Mouse (Mus musculus) layer of hippocampus, postnatal 14 days (tissue): ENCODE data around the gene Adamts5. TPM values are rescaled to one million over a fixed set of nuclear protein-coding genes. Genes with fewer than 3 reads are reported as not detected.

Source experiments
- DNase-seq, 2 experiments: peaks; one replicate each; pipeline ENCODE4 v3.0.0; 2021 to 2022; ENCODE audit warnings: low spot score in 2 of 2, mixed read lengths in 1 of 2
- long read RNA-seq, 2 experiments: library from polyadenylated mRNA; stranded (forward); transcript quantifications; one replicate each; pipeline ENCODE4 v2.0.0; 2021
- total RNA-seq, 2 experiments: library from RNA; stranded (reverse); gene quantifications; 2 replicates each; pipeline ENCODE4 v1.2.3; 2021

The Adamts5 gene
- total RNA-seq = 1 to 10 TPM; 1.2 to 1.6 TPM
- long read RNA-seq, experiment 1, full-length matches to known transcripts = 4 of 5 reads
- long read RNA-seq, experiment 1, partial matches to known transcripts = 1 of 5 reads
- long read RNA-seq, experiment 1, other reads (novel, unspliced or antisense) = 0 of 5 reads
- long read RNA-seq, experiment 2, full-length matches to known transcripts = 3 of 3 reads
- long read RNA-seq, experiment 2, partial matches to known transcripts = 0 of 3 reads
- long read RNA-seq, experiment 2, other reads (novel, unspliced or antisense) = 0 of 3 reads

DNA sequence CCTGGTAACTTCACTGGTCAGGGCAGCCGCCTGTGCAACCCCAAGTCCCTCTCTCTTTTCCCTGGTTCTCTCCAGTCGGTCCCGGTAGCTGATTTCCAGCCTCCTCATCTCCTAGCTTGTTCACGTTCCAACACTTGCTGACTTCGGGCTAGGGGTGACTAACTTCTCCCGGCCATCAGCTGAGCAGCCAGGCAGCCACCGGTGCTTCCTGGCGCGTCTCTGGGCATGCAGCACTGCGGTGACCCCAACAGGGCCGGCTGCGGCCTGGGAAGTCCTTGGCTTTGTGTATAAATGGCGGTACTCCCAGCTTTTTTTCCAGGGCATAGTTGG, at the start of gene Adamts5:
Gene Adamts5 (minus strand): TSS at position 248 of the 330 bp plus-strand sequence.
- no peak for DNase-seq

DNA sequence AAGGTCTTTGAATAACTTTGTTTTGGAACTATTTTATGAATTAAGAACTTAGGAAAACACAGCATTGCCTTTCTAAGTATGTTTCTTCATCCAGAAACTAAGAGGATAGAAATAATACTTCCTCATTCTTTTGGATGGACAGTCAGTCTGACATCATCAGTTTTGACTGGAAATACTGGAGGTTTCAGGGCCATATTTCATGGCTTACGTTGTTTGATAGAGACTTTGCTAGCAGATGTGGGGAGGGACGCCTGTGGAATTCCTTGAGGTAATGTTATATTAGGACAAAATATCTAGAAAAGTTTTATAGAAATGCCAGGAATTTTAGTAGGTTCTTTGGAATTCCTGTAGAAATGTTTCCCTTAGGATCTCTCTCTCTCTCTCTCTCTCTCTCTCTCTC, 48.7 kb upstream of the Adamts5 start:
- no peak for DNase-seq

DNA sequence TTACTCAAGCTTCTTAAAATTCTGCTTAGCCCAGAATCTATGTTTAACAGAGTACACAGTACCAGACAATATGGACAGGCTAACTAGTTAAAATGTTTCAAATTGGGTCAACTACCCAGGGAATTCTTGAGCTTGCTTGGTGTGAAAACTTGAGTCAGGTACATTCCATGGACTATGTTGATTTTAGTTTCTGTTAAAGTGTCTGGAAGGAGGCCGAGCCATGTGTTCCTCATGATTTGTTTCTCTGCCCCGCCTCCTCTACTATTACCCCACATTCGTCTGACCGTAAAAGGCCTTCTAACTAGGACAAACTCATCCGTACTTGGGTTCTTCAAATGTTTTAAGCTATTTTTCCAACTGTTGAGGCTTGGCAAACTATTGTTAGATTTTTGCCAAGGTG, 24.4 kb upstream of the Adamts5 start:
- no peak for DNase-seq

DNA sequence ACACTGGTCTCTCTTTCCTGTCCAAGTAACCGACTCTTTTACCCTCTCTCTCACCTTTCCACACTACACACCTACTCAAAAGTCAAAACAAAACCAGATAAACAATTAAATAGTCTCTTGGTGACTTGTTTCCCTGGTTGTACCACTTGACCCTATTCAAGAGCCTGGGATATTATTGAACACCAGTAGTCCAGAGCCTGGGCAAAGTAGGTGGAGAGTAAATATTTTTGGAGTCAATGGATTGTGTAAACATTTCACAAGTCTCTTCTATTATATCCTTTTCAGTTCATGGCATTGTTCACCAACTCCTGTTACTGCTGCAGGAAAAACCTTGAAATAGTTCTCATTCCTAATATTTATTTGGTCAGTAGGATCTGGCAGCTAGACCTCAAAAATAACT, 20.8 kb upstream of the Adamts5 start:
- DNase-seq = no peak

DNA sequence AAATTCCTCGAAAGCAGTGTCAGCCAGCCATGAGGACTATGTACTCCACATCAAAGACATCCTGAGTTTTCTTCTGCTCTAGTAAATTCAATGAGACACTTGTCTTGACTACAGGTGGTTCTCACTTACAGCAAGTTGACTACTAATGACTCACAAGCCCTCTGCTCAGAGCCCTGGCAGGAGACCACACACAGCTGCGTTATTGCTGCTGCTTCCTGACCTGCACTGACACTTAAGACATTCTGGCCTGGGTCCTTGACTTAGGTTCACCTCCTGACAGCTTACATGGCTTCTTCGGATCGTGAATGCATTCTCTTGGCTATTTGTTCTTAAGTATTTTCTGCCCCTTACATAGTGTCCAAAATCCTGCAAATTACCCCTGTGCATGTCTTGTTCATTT, 18.5 kb upstream of the Adamts5 start:
- no peak for DNase-seq

DNA sequence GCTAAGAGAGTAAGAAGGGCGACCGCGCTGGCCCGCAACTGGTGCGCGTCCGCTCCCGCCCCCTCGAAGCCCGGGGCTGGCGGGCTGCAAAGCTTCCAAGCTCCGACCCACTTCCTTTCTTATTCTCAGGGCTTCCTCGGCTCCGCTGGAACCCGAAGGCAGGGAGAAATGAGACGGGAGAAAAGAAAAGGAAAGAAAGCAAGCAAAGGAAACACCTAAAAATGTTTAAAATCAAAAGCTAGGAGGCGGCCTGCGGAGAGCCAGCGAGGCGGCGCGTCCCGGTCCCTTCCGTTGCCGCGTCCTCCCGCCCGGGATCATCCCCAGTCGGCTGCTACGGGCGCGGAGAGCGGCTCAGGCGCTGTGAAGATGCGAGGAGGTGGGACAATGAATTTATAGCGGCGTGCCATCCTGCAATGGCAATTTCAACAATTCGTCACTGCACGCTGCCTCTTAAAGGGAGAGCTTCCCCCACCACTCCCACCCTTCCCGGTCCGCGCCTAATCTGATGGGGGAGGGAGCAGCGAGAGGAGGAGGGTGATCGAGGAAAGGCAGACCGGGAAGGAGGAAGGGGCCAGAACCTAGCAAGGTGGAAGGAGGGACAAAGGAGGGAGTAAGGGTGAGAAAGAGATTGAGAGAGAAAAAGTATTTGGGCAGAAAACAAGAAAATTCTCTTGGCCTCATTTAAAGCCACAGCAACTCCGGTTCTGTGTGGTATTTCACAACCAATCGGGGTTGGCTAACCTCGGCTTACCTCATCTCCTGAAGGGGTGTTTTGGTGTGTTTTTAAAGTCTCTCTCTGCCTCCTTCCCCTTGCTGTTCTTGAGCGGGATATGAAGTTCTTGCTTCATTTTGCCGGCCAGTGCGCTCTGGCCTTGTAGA, 687 bp downstream of the Adamts5 start:
- DNase-seq = peak; percentile 16 to 39

DNA sequence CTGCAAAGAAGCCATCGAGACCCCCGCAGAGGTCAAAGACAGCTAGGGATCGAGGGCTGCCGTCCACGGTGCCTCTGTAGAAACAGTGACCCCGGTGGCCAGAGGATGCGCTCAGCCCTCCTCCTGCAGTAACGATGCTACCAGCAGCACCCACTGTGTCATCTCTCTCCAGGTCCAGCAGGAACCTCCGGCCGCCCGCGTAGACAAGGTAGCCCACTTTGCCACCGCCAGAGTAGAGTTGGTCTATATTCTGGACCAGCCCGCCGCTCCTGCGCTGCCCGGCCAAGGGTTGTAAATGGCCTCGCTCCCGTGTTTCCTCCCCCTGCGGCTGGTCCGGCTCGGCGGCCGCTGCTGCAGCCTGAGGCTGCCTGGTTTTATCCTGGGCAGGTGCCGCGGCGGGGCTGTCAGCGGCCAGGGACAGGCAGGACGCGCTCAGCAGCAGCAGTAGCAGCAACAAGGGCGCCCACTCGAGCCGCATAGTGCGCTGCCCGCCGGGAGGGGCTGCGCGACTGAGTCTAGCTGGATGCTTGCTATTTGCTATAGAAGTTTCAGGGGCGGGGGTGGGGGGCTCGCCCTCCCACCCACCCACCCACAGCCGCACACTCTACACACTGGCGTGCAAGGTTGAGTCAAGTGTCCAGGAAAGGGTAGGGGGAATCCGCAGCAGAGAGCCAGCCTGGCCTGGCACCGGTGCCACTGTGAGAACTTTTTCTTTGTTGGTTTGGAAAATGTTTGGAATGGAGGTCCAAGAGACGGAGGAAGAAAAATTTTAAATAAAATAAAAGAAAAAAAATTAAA, 1.6 kb downstream of the Adamts5 start:
- DNase-seq = peak in 1 of 2 experiments; percentile 5

DNA sequence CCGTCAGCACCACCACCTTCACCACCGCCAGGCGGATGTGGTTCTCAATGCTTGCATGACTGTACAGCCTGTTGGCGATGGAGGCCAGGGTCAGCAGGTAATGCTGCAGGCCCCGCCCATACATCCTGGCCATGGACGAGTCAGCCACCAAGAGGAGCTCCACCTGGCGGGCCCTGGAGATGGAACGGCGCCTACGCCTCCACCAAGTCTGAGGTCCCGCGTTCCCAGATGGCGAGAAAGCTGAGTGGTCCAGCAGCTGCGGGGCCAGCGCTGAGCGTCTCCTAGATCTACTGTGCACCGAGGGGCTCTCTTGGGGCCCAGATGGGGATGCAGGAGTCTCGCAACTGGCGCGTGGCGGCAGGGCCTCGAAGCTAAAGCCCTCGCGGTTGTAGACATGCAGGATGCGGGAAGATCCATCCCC, 2.3 kb downstream of the Adamts5 start:
- no peak for DNase-seq

DNA sequence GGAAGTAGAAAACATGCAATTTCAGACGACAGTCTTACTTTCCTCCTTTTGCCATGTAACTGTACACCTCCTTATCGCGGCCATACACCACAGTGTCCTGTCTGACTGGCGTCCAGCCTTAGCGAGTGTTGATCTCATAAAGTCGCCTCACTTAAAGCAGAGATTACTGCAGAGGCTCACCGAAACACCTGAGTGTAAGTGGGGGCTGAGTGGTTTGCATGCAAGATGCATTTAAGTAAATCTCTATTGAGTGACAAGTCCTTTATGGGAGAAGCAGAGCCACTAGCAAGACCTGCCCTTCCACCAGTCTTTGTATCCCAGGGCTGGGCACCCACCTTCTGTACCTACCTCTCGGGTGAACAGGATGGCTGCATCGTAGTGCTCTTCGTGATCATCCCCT, 2.8 kb downstream of the Adamts5 start:
- no peak for DNase-seq

DNA sequence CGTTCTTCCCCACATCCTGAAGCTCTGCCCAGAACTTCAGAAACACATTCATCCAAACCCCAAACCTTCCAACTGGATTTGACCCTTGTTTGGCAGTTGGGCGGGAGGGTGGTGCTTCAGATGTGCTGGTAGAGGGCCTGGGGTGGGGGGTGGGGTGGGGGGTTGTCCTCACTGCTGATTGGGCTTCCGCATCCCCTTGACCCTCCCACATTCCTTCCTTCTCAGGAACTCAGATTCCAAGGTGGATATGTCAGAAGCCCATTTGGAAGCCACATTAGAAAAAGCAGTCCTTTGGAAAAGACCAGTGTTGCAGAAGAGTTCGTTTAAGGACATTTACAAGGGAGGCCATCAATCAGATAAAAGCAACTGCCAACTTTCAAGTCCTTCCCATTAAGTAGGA, 3.2 kb downstream of the Adamts5 start:
- DNase-seq = no peak

DNA sequence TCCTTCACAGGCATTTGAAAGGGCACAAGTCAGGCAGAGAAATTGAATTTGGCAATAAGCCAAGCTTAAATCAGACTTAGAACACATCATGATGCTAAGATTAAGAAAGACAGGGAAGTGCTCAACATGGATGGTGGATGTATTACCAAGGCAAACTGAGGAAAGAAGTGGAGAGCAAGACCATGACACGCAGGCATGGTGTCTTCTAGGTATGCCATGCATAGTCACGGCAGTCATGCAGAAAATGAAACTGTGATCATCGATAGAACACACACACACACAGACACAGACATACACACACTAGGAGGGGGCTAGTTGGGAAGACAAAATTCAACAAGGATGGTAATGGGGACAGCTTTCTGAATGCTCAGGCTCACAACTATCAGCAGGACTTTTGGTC, 3.8 kb downstream of the Adamts5 start:
- DNase-seq = no peak

DNA sequence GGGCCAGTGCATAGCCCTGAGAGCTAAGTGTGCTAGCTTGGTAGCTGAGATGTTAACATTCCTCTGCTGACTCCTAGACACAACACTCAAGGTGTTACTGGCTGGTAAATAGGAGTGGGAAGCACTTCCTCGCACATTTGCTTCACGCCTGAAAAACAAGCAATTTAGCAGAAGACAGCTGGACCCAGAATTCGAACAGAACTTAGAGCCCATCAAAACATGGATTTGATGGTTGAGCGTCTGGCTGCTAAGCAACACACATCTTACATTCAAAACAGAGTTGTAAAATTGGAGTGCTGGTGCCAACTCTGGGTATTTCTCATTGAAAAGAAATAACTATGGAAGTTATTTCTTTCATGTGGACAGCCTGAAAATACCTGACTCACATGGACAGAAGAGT, 5.7 kb downstream of the Adamts5 start:
- DNase-seq = peak; percentile 38 to 68

DNA sequence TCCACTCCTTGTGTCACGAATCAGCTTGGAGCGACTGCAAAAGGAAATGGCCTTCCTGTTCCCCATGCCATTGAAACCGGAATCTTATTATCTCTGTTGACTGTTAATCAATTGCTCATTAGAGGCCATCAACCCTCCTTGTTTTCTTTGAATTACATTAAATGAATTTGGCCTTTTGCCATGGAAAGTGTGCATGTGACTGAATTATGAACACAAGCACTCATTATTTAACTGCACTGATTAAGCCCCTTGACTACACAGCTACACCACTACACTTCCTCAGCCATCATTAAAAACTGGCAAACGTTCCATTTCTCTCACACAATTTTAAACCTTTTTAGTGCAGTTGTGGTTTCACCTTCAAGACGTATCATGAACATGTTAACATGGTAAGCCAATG, 11.8 kb downstream of the Adamts5 start:
- DNase-seq = no peak

DNA sequence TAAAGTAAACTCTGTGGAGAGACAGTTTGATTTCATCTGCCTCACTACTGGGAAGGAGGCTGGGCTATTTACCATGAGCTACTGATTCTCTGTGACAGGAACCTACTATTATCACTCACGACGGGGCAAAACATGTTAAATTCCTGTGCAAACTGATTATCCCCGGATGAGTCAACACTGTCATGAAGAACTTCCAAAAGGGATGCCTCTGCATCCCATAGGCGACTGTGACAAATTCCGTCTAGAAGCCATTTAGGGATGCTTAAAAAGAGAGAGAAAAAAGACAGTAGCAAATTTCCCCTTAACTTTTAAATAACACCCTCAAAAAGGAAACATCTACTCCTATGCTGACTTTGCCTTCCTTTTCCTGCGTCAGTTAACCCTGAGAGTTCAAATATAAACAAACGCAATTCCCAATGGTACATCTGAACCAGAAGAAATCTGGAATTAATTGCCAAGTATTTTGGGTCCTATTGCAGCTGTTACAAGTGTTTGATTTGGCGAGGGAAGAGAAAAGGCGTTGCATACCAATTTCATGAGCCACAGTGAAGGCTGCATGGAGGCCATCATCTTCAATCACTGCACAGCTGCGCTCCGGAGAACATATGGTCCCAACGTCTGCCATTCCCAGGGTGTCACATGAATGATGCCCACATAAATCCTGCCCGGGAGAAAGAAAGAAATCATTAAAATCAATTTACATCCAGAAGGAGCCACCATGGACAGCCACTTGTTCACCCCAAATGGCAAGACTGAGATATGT, 14.2 kb downstream of the Adamts5 start:
- DNase-seq = peak; percentile 58 to 73

DNA sequence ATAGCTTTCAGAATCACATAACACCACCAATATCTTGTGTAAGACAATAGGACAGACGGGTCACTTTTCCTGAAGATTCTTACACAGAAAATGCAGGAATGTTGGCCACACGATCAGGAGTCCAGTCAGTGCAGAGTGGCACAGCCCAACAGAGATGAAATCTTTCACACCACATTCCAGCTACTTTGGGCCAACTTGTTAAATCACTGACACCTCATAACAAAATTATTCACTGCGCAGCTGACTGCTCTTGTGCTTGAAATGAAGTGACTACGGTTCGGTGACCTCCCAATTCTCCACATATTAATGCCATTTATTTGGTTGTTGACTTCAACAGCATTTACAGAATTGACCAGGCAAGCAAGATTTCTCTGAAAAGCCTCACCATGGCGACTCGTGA, 22.6 kb downstream of the Adamts5 start:
- no peak for DNase-seq

DNA sequence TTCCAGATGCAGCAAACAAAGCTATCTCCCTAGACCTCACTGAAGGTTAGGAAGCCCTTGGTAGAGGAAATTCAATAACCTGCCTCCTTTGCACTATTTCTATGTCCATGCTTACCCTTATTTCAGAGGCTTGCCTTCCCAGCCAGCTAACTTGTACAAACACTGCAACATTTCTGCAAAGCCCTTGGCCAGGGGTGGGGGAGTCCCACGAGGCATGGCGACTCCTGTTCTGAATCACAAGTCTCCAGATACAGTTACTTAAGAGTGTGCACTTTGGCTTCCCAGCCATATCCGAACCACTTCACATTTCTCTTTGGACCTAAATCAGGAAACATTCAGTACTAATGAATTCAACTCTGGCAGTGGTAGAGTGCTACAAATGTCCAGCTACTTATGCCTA, 27.5 kb downstream of the Adamts5 start:
- no peak for DNase-seq

DNA sequence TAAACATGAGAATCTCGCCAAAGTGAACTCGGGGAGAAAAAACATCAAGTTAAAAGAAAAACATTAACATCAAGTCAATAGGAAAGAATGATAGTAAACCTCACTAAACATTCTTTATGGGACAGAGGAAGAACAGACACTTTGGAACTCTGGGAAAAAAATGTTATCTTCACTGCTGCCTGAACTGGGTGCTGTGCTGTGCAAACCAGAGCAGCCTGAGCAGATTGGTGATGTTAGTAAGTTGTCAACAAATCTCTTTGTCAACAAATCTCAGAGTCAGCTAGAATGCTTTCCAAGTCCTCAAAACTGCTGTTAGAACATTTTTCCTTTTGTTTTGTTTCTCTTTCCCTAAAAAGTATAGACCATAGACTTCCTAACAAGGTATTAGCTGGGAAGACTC, 29.7 kb downstream of the Adamts5 start:
- DNase-seq = no peak

DNA sequence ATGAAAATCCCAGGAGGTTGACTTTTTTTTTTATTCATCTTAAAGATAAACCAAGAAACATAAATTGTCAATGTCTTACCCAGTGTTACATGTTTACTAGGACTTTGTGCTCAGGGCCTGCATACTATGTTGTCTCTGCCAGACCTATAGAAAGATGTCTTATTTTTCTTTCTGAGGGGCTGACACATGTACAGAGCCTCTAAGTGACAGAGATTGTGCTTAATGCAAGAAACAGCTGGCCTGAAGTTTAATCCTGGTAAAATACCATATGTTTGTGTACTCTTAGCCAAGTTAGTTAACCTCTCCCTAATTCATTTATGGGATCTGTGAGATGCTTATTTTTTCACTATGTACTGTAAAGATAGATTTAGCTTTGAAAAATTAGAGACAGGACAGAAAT, 30.4 kb downstream of the Adamts5 start:
- no peak for DNase-seq

DNA sequence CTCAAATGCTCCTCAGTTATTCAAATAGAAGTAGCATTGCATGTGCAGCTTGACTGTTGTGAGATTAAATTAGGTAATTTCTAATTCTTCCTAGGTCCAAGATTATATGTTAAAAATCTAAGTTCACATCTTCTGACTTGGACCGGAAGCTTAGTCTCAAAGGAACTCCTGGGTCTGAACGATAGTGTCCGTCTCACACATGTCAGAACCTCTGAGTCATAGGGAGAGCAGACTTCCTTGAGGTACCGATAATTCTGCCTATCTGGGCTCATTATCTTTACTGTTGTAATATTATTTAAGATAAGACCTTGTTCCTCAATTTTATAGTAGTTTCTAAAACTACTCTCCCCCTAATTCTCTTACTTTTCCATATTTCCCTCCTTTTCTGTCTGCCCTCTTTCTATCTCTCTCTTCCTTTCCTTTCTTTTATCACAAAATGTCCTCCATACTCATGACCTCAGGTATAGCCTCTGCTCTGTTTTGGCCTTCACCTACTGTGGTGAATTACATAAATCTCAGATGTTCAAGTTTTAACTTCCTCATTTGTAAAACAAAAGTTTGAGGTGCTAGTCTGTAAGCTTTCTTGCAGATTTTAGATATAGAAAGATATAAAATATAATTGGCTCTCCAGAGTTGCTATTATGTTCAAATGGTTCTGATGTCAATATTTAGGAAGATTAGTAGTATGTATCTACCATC, 36.8 kb downstream of the Adamts5 start:
- no peak for DNase-seq

DNA sequence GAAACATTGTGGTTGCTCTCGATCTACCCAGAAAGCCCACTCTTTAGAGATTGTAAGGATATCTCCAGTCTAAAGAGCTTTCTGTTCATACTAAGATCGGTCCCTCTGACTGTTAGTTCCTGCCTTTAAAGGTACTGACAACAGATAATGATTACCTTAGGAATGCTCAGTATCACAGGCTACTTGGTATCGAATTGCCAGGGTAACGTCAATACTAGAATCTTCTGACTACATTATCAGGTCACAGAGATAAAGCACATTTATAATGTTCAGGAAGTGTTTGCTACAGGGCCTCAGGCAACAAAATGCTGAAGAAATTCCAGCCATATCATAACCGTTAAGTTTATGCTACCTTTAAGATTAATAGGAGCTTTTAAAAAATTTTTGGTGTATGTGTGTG, 47.1 kb downstream of the Adamts5 start:
- no peak for DNase-seq

DNA sequence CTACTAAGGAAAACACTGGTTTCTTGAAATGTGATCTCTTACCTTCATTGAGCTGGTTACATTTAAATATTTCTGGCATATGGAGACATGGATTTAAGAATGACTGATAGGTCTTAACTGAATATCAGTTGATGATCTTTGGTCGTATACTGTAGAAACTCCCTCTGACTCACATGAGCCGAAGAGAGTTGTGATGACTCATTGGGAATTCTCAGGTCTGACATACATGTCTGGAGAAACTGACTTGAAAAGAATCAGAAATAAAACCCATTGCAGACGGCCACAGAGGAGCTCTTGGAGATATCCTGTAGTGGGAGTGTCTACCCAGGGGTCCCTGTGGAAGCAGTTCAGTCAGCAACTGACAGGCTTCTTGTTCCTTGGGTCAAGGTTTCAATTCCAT, 74.6 kb downstream of the Adamts5 start:
- DNase-seq = no peak
